In the genomic region with DNA sequence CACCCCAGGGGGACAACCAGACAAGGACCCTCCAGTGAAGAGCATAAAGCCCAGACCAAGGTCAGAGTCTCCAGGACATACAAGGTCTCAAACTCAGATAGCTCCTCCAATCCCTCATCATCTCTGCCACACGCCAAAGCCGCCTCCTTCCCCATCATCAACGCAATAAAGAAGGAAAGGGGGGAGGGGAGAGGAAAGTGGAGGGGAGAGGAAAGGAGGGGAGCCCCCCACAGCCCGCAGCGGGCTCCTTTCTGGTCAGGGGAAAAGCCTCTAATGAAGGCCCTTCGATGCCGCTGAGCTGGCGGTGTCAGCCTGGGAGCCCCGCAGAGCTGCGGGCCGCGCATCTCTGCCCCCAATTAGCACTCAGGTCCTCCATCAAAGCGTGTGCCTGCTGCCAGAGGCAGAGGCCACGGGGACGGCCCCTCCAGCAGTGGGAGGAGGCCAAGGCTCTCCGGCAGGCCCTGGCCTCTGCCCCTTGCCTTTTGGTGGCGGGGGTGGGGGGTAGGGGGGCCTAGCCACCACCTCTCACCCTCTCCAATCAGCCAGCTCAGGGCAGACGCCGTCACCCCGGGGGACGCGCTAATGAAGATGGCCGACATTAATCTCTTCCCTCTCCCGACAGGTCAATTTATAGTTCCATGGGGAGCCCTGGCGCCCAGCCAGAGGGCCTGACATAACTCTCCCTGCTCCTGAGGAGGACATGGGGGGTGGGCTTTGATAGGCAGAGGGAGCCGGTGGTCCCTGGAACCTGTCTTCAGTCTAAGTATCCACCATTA, we compare ENCODE assay signal across 8 mouse cellular contexts. TPM values are rescaled to one million over a fixed set of nuclear protein-coding genes. Genes with fewer than 3 reads are reported as not detected.
DNase-seq lines count a peak whose midpoint lies in the region; ATAC-seq and TF ChIP-seq lines count a peak whose summit lies in the region.

No protein-coding gene starts in this region.

- peak overlapping the region; percentile 43; the same call in 1 of the 2 replicates for H3K9ac ChIP-seq in limb, embryonic 14.5 days (ENCODE audit: low read depth, low read length, severe bottlenecking)

- ATAC-seq in limb, embryonic 14.5 days (ENCODE audit: low FRiP score, low read depth), result no peak

- no peaks in the 10 kb centered on the region for H3K36me3 ChIP-seq in limb, embryonic 14.5 days (ENCODE audit: control insufficient read depth, insufficient read depth, low read length)

- WGBS in limb, embryonic 14.5 days, result 1% methylated on average over 19 of the region's 26 CpGs

- peaks cover 56% of the 10 kb centered on the region for H3K4me1 ChIP-seq in limb, embryonic 14.5 days (ENCODE audit: control insufficient read depth, insufficient read depth, low read length)

- H3K27me3 ChIP-seq in limb, embryonic 14.5 days (ENCODE audit: control insufficient read depth, insufficient read depth, low read length), result no peaks in the 10 kb centered on the region

- peak overlapping the region; percentile 31 for H3K4me3 ChIP-seq in limb, embryonic 14.5 days (replicated peaks; ENCODE audit: low read length)

- no peak overlapping the region for H3K27ac ChIP-seq in limb, embryonic 14.5 days (replicated peaks; ENCODE audit: low read depth, low read length)

- no peak for TF ChIP-seq POLR2A in limb, embryonic 14.5 days (IDR thresholded peaks at IDR 0.05; ENCODE audit: borderline replicate concordance, extremely low read depth, insufficient read depth, insufficient read length)

- H3K4me2 ChIP-seq in limb, embryonic 14.5 days (replicated peaks; ENCODE audit: low read depth, low read length, severe bottlenecking), result peak overlapping the region; percentile 79

- H3K9me3 ChIP-seq in limb, embryonic 14.5 days (ENCODE audit: control insufficient read depth, low read length), result no peaks in the 10 kb centered on the region

- DNase-seq in cerebellum, adult 9-10 months, result peak; percentile 48
- DNase-seq in cerebellum, adult 11 months, result no peak
- DNase-seq in right cerebral cortex, postnatal 14 days, result peak; percentile 29
- DNase-seq in right cerebral cortex, postnatal 4 days, result no peak
- no peak for DNase-seq in limb, embryonic 14.5 days (ENCODE audit: low spot score)
- no peak for DNase-seq in frontal cortex, postnatal 25 days (ENCODE audit: low spot score in 2 of 2)
- no peak for DNase-seq in layer of hippocampus, postnatal 25 days (ENCODE audit: extremely low spot score in 1 of 2, low spot score in 1 of 2)
- DNase-seq in frontal cortex, postnatal 10 days (ENCODE audit: low spot score in 2 of 2), result no peak

RNA-seq across cellular contexts. Expression of a gene that starts 26.7 kb away (rescaled TPM):
- 28.9 and 29.2 TPM in 2 replicates for polyA plus RNA-seq in limb, embryonic 14.5 days (2012; rRNA removed)
- 14.6 and 16.3 TPM in 2 replicates for polyA plus RNA-seq in limb, embryonic 14.5 days (2014; fragmentation: Nextera tagmentation; extraction: Ambion mirVana)
- total RNA-seq in layer of hippocampus, postnatal 25 days (2021), result 100 to 1,000 TPM; 213 TPM

Comparison
In these comparisons a context has a peak if more than half of its experiments do, and no peak if none do; other contexts are left out.
1. DNase-seq: peak in cerebellum, adult 9-10 months (single experiment) and right cerebral cortex, postnatal 14 days (single experiment); none in cerebellum, adult 11 months (single experiment), right cerebral cortex, postnatal 4 days (single experiment), limb, embryonic 14.5 days (single experiment), frontal cortex, postnatal 25 days (0 of 2), layer of hippocampus, postnatal 25 days (0 of 2) and frontal cortex, postnatal 10 days (0 of 2).